Mouse (Mus musculus) cerebellum, adult 2 months (tissue): ENCODE results near the gene Fam104a.

Experiments used
- CTCF ChIP-seq: fragments of 200-500 bp; IDR thresholded peaks from 2 replicates; pipeline ENCODE4 v1.5.1; 2011; ENCODE audit warnings: low read depth, mild to moderate bottlenecking, control low read depth, low read length, moderate library complexity, borderline replicate concordance; ENCODE audit not compliant: insufficient read depth
- POLR2A ChIP-seq: fragments of 200-500 bp; IDR thresholded peaks from 2 replicates; pipeline ENCODE4 v1.6.1; 2011; ENCODE audit warnings: low read length, control low read depth, borderline replicate concordance; ENCODE audit not compliant: insufficient read depth

GRCm38 (mm10) chr11:113638680-113639079 lies 45.3 kb downstream of the Fam104a start:
- TF ChIP-seq CTCF: no peak
- TF ChIP-seq POLR2A: no peak
